Mouse (Mus musculus) mouse trophoblast stem cell (cell line): Measurements from ENCODE around the gene Slc13a4.

Source experiments
- in situ Hi-C, 2 experiments: fragments of 300-500 bp; cut with MseI, MboI; formaldehyde crosslinking; loops; 2 replicates in 1 of 2; 3 replicates in 1 of 2; pipeline ENCODE4 v1.15.1; 2025

The Slc13a4 gene

DNA sequence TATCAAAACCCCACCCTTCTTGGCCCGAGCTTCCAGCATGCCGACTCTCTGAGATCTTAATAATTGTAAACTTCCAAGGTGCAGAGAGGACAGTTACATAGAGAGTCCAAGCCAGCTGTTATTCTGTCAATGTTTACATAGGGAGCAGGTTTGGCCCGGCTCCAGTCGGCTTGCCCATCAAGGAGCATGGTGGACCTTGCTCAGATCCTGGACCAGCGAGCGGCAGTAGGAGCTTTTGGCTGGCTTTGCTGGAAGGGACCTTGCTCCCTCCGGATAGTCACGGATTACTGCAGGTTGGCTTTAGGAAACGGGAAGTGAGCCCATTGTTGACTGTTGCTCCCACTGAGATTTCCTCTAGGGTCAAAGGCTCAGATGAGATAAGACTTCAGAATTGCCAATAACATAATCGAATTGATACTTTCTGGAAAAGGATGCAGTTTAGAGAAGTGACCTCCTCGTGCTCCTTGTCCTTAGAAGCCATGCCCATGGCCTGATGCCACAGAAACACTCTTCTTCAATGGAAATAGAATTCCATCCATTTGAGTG is 4.5 kb downstream of the Slc13a4 start:
- in situ Hi-C loops, result no loop called here

DNA sequence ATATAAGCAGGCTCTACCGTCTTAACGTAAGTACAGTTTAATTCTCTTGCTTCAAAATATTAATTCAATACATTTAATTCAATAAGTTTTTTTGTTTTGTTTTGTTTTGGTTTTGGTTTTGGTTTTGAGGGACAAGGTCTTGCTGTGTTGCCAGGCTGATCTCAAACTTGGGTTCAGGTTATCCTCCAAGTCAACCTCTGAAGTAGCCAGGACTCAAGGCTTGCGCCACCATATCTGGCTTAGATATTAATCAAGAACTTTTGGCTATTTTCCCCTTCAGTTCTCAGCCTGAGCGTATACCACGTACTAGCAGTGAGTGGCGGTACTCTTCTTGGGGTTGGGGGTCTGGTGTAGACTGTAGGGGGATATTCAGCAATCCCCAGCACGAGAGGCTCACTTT is 5.3 kb downstream of the Slc13a4 start:
- in situ Hi-C loops, result no loop called here

DNA sequence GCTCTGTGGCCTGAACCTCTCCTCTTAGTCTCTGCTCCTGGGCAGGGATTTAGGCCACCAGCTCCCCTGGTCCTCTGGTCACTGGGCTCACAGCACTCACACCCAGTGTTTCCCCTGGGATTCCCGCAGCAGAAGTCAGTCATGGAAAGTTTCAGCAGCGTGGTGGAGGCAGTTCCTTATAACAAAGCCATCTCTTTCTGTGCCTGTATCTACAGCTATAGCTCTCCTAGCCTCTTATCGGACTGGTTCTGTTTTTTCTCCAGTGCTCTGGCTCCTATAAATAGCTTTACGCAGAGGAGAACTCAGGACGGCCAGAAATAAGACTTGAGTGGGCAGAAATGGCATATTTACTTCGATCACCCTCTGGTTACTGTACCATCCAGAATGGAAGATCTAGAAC is 9.6 kb downstream of the Slc13a4 start:
- in situ Hi-C loops, result no loop called here

DNA sequence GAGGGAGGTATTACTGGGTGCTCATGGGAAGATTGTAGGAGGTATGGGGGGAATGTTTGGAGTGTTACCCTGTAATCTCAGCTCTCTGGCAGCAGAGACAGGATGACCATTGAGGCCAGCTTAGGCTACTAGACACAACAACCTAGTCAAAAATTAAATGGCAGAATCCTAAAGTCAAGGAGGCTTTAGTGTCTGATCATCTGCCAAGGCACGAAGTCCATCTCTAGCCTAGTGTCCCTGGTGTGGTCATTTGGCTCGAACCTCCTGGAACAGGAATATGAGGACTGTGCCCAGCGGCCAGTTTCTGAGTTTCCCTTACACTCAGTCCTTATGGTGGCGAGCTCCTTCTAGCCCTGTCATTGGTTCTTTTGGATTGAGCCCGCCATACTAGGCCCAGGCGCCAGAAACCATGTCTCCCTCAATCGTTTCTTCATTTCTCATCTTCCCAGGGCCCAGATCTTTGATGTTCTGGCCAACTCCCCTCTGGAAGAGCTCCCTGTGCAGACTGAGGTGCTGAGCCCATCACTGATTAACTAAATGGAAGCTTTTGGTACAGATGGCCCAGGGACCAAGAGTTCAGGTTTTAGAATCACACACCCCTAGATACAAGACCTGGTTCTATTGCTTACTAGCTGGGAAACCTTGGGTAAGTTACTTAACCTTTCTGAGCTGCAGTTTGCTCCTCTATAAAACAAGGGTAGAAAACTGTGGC is 10.3 kb downstream of the Slc13a4 start:
- in situ Hi-C loops, result no loop called here

DNA sequence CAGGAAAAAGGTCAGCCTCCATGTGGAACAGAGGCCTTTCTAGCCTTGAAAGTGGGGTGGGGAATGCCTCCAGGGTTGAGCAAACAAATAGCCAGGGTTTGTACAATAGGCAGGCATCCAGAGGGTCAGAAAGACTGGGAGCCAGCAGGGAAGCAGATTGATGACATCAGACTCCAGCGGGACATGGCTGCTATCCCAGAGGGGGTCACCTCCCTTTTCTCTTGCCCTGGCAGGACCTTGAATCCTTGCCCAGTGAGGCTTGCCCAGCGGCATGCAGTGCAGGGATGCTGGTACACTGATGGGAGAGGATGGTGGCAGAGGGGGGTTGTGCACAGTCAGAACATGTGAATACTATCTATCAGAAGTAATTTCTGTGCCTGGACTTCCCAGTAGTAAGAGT is 10.9 kb downstream of the Slc13a4 start:
- in situ Hi-C loops, result no loop called here

DNA sequence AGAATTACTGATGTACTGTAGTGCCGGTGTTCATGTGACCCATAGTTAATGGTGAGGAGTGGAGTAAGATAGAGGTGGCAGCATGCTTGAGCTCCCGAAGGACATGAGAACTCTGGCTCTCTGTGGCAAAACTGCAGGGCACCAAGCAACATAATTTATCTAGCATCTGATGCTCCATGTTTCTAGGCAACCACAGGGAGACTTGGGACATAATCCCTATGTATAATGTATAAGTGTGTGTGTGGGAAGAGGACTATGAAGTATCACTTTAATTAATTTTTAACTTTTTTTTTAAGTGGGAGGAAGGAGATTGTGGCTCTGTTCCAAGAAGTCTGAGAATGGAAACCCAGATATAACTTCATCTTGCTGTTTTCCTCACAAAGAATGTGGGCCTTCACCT is 13.0 kb downstream of the Slc13a4 start:
- in situ Hi-C loops, result no loop called here

DNA sequence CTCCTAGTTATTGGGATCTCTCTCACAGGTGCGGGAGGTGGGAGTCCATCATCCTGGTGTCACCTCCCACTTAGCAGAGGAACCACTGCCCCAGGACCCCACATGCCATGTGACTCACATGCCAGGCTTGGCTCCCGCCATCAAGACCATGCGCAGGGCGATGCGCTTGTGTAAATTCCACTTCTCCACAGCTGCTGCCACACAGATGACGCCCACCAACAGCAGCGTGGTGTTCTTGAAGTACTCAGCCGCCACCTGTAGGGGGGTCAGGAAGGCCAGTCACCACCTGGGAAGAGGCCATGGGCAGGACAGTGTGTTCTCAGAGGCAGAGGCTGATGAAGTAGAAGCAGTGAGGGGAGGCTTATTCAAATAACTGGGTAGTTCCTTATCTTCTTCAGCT is 18.3 kb downstream of the Slc13a4 start:
- in situ Hi-C loops, result no loop called here

DNA sequence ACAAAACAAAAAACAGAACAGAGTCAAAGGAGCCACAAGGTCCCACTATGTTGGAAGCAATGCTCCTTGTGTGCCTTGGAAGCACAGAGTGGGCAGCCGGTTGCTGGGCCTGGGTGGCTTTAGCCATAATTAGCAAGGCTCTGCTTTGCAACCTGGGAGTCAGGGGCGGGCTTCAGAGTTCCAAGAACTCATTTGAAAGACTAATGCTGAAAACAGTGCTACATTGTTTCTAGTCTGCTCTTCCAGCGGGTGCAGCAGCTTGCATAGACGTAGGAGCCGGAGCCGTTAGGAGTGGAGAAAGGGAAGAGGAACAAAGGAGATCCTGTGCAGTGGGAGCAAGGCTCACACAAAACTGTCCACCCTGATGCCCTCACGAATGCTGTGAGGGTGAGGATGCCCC is 19.0 kb downstream of the Slc13a4 start:
- in situ Hi-C loops, result no loop called here

DNA sequence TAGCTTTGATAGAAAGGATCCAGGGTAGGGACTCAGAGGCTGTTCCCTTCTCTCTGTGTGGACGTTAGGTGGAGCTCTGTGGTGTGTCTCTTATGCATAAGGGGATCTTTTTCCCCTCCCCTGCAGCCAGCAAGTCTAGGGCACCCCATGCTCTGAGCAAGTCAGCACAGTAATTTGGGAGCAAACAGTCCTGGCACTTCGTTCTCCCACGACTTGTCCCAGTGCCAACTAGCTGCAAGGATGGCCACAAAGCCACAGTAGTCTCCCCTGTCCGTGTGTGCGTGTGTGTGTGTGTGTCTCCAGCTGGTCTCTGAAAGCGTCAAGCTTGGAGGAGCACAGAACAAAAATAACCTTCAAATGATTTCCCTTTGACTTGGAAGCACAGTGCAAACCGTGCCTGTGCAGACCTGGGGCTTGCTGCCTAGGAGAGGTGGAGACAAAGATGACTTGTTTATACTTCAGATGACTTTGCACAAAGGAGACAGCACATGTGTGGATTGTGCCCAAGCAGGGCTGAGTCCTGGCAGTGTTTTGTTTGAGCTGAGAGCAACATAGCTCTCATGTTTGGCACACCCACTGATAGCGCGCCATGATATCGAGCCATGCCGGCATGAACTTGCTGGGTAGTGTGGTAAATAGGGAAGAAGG is 19.7 kb downstream of the Slc13a4 start:
- in situ Hi-C loops, result no loop called here

DNA sequence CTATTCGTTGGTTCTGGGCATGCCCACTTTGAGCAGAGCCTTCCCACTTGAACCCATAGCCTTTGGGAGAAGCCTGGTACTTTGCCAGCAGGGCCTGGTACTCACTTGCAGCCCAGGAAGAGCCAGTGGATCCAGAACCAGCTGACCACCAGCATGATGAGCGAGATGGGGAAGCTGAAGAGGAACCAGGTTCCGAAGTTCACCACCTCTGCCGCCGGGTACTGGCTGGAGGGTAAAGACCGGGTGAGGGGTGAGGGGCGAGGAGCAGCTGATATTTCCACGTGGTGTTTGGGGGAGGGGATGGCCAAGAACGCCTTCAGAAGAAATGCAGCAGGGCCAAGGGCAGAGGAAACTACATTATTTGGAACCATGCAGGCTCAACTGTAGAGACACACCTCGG is 28.6 kb downstream of the Slc13a4 start:
- in situ Hi-C loops, result no loop called here

DNA sequence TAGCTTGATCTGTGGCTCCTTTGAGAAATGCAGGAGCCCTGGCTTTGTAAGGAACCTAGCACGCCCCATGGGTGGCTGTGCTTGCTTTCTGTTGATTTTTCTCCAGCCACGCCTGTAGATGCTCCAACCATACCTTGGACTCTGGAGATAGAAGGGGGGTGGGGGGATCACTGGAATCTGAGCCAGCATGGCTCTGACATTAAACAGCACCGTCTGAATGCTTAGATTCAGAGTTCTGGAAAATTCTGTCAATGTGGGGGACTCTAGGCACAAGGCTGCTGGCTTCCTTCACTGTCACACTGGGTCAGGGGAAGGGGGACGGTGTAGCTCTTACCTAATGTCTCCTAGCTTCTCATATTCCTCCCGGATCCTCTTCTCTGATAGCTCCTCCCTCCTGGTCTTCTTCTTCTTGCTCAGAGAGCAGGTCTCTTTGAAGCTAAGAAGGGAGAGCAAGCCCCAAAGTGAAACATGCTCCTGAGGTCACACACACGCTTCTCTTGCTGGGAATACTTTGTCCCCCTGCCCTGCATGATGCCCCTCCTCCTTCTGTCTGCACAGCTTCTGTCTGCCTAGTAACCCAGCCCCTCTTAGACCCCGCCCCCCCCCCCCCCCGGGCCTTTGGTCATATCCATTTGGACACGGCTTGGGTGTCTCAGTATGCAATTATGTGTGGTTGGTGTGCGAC is 29.9 kb downstream of the Slc13a4 start:
- in situ Hi-C loops, result no loop called here

DNA sequence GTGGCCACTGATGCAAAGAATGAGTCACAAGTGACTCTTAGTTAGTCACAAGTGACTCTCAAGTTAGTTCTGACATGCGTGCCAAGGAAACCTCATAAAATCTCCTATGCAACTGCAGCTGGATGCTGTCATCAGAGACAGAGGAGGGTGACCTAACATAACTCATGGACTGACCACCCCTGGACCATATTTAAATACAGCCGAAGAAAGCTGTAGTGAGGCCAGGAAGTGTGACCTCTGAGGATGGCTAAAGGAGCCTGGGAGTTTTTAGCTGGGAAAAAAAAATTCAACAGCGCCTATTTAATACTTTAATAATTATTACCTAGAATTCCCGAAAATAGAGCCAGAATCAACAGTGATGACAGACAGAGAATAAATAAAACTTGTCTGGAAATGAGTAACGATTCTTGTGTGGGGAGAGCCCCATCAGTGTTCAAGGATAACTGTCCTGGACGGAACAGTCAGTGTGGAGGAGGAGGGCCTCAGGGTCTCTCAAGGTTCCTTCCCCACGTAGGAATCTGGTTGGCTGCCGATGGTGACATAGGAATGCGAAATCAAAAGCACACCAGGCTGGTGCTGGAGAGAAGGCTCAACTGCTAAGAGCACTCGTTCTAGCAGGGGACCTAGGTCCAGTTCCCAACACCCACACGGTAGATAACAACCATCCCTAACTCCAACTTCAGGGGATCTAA is 34.4 kb downstream of the Slc13a4 start:
- in situ Hi-C loops, result no loop called here

DNA sequence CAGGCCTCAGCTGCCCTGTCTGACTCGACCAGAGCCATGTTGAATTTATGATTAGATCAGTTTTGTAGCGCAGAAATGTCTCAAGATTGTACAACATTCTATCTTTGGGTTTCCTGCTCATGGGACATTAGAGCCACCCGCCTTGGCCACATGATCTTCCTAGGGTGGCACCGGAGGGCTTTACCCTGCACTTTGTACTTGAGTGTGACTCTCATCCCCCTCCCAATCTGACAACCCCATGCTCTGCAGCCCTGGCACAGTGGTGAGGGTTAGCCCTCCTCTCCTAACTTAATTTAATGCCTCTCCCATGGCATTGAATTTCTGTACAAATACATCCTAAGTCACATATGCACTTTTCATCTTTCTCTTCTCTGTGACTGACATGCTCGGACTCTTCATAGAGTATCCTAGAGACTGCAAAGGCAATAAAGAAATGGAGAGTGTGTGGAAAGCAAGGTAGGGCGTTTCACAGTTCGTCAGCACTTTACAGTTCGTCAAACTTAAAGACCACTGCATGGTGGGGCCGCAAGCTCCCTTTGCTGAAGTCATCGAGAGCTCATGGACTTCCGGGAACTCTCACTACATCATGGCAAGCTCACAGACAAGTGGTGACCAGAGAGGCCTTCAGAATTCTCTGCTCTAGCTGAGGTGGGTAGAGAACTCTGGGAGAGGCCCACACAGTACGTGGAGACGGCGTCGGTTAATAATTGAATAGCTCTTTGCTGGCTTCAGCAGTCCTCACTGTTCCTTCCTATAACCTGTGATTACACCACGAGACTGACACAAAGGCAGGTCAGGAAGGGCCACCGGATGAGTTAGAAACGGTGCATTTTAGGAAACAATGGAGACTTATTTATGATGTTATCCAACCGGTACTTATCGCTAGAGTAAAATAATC is 35.8 kb downstream of the Slc13a4 start:
- in situ Hi-C loops, result no loop called here

DNA sequence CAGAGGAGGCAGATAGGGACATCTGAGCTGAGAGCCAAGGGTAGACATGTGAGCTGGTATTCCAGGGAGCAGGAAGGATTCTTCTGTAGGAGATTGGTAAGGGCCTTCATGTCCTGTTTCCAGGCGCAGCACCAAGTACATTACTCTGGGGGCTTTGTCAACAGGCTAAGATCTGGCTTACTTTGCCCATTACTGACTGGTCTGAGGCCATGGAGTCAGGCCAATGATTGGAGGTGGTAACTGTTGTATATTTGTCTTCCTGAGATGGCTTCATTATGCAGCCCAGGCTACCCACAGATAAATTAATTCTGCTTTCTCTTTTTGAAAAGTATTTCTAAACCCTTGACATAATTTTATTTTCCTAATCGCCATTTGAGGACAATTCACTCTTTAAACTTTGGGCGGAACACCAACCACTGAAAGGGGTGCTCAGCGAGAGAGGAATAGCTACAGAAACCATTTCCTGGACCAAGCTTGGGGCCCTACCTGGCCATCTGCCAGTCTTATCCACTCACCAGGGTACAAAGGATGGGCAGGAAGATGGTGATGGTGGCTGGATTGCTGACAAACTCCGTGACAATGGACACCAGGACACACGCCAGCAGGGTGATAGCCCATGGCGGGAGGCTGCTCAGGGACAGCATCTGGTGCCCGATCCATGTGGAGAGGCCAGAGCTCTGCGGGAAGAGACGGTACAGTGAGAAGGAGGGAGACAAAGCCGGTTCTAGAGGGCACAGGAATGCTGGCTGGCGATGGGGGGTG is 36.7 kb downstream of the Slc13a4 start:
- in situ Hi-C loops, result no loop called here

DNA sequence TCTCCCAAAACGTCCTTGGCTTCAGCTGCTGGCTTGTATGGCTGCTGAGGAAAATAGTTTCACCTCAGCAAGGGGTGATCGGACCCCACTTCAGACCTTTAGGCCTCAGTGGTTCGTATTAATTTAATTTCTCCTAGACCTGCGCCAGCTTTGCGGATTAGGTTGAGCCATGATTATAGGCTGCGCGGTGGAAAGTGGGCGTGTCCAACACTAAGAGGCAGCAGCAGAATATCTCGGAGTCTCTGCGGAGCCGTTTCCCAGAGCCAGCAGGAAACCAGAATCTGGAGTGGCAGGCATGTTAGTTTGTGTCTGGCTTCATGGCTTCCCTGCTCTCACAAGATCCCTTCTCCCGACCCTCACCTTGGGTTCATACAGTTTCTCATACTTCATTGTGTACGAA is 38.3 kb downstream of the Slc13a4 start:
- in situ Hi-C loops, result no loop called here

DNA sequence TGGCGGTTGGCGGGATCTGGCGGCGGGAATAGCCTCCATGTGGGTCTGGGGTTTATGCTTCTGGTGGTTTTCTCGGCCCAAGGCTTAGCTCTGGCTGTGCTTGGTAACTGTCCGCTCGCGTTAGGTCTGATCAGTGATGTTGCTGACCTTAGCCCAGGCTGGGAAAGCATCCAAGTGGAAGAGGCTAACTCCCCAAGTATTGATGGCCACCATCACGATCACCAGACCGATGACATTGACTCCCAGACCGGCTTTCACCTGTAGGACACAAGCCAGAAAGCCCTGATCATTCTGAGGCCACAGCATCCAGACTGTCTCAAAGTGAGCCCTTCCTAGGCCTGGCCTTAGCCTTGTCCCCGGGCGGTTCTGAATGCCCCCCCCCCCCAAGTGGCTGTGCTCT is 39.2 kb downstream of the Slc13a4 start:
- in situ Hi-C loops, result no loop called here

DNA sequence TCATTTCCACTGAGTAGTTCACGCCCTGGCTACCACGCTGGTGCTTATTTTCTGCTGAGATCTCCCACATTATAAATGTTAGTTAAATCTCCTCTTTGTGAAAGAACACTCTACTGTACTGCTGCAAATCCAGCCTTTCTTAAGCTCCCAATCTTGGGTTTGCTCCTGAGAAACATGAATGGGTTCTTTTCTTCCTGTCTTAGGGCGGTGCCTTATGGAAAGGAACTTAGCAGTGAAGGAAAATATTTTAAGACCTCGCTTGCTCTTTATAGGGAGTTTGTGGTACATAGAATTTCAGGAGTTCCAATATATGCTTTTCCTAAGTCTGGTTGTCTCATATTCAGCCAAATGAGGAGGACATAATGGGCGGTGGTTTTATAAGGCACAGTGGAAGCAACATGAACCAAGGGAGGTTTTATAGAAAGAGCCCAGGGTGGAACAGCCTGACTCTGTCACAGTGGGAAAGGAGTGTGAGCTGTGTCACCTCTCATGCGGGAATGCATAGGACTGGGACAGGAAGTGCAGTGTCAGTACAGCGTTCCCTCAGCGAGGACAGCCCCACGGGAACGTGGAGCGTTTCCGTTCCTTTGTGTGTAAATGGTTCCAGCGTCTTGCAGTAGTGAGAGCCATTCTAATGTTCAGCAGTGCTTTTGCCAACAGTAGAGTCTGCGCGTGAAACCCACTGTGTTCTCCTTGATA is 42.2 kb downstream of the Slc13a4 start:
- in situ Hi-C loops, result no loop called here

DNA sequence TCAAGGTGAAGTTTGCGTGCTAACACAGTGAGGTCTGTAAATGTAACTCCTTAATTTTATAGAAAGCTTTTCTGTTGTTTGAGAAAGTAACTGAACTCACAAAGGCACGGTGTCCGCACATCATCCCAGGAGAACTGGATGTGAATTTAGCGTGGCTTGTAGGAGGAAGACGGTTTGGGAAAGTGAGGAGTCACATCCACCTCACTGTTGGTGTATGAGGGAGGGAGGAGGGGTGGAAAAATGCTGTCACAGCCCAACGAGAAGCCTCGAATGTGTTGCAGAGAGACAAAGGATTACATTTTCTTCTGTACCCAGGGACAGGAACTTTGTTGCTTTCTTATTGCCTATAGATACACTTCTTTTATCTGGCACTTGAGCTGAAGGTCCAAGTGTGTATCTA is 47.4 kb downstream of the Slc13a4 start:
- in situ Hi-C loops, result no loop called here

DNA sequence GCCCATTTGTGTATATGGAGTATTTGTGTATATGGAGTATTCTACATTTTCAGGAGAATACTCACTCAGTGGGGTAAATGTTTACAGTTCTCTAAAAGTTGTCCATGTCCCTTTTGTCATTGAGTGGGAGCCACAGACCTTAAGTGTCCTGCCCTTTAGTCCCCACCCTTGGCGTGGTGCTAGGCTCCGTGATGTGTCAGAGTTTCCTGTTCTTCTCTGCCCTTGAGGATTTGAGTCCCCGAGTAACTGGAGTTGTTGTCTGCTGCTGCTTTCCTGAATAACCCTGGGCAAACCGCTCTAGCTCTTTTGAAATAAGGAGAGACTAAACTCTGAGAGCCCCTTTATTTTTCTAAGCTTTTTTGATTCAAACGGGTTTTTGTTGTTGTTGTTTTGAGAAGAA is 48.4 kb downstream of the Slc13a4 start:
- in situ Hi-C loops, result no loop called here

DNA sequence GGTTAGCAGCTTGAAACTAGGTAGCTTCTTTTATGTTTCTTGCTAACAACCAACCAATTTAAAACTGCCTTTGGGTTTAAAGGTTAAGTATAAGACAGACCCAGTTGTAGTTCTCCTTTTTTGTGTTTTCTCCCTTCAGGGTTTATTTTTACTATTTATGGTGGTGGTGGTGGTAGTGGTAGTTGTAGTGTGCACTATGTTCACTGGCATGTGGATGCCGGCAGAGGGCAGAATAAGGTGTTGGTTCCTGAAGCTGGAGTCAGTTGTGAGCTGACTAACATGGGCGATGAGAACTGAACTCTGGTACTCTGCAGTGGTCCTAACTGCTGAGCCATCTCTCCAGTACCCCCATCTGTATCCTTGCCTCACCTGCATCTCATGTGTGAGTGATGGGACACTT is 49.0 kb downstream of the Slc13a4 start:
- in situ Hi-C loops, result no loop called here
